Mouse (Mus musculus): ENCODE results near the gene Clns1a. TPM values are rescaled to one million over a fixed set of nuclear protein-coding genes. Genes with fewer than 3 reads are reported as not detected.

The Clns1a gene
- polyA plus RNA-seq, 2 experiments from 2014 or later: 80.8 to 90.1 TPM

GRCm38 (mm10) chr7:97766406-97767166 lies 70.2 kb downstream of the Clns1a start:
- ATAC-seq: no peak

DNA sequence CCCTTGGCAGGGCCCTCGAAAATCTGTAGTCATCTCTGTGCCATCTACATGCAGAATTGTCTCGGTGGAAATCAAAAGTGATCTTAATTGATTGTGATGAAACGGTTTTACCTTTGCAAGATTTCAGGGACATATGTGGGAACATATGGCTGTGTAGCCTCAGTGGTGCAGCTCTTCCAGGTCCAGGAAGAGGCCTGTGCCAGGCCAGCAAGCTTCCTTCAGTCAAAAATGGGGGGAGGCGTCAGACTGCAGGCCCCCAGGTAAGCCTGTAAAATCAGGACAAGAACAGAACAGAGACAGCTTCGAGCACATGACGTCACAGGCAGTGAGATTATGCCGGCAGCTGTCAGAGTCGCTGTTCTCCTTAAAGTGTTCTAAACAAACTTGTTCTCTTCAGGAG lies 71.4 kb downstream of the Clns1a start:
- ATAC-seq: no peak

DNA sequence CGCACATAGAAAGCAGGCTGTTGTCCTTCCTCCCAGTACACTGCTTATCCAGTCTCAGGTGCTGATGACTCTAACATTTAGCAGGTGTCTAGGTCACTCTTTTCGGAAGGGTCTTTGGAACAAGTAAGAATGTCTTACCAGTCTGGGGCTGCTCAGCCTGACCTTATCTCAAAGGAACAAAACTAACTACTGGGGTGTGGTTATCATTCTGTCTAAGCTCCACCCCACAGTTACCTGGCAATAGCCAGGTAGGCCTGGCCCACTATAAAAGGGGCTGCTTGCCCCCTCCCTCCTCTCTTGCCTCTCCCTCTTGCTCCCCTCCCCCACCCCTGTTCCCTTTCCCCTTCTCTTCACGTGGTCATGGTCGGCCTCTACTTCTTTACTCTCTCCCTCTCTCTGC lies 72.6 kb downstream of the Clns1a start:
- no peak for ATAC-seq

Other genes starting within 250 kb of the Clns1a start
- under 1 TPM; 0.43 to 0.94 TPM for gene Kctd14, start 245.3 kb upstream of the Clns1a start, polyA plus RNA-seq (2017; shearing (Covaris generic))
- 10 to 100 TPM; 46.2 to 64.2 TPM for gene Ints4, start 215.7 kb upstream of the Clns1a start, polyA plus RNA-seq (2017; shearing (Covaris generic))
- 10 to 100 TPM; 55.0 to 55.1 TPM for gene Aamdc, start 117.1 kb upstream of the Clns1a start, polyA plus RNA-seq (2017; shearing (Covaris generic))
- 10 to 100 TPM; 25.3 to 27.5 TPM for gene Rsf1, start 116.7 kb upstream of the Clns1a start, polyA plus RNA-seq (2017; shearing (Covaris generic))
- 1 to 10 TPM; 1.2 to 1.7 TPM for gene Aqp11, start 41.7 kb downstream of the Clns1a start, polyA plus RNA-seq (2017; shearing (Covaris generic))
- 1 to 10 TPM; 4.7 to 5.8 TPM for gene Pak1, start 91.9 kb downstream of the Clns1a start, polyA plus RNA-seq (2017; shearing (Covaris generic))
- gene Gdpd4, start 223.3 kb downstream of the Clns1a start, polyA plus RNA-seq (2017; shearing (Covaris generic)): not detected

Data from CD4-positive, CD25-positive, alpha-beta regulatory T cell, adult 4 months (primary cell).